Mouse (Mus musculus) layer of hippocampus, adult 2 months (tissue): ENCODE data around the gene Yif1b. TPM values are rescaled to one million over a fixed set of nuclear protein-coding genes. Genes with fewer than 3 reads are reported as not detected.

Experiments
- DNase-seq, 2 experiments: peaks; one replicate each; pipeline ENCODE4 v3.0.0; 2022; ENCODE audit warnings: low spot score in 2 of 2
- H3K27ac ChIP-seq: fragments of 200-600 bp; 2 replicates; pipeline ENCODE4 v1.8.1; 2022
- H3K4me3 ChIP-seq: fragments of 200-600 bp; 2 replicates; pipeline ENCODE4 v1.8.1; 2022; ENCODE audit warnings: mild to moderate bottlenecking
- CTCF ChIP-seq: fragments of 200-600 bp; conservative IDR thresholded peaks from 2 replicates; pipeline ENCODE4 v1.8.1; 2022; ENCODE audit warnings: antibody characterized with exemption, mild to moderate bottlenecking, moderate library complexity
- total RNA-seq, 2 experiments: library from RNA; stranded (reverse); gene quantifications; 2 replicates each; pipeline ENCODE4 v1.2.3; 2021

The Yif1b gene
- total RNA-seq, 2 experiments from 2014 or later = 40.7 to 42.9 TPM

DNA sequence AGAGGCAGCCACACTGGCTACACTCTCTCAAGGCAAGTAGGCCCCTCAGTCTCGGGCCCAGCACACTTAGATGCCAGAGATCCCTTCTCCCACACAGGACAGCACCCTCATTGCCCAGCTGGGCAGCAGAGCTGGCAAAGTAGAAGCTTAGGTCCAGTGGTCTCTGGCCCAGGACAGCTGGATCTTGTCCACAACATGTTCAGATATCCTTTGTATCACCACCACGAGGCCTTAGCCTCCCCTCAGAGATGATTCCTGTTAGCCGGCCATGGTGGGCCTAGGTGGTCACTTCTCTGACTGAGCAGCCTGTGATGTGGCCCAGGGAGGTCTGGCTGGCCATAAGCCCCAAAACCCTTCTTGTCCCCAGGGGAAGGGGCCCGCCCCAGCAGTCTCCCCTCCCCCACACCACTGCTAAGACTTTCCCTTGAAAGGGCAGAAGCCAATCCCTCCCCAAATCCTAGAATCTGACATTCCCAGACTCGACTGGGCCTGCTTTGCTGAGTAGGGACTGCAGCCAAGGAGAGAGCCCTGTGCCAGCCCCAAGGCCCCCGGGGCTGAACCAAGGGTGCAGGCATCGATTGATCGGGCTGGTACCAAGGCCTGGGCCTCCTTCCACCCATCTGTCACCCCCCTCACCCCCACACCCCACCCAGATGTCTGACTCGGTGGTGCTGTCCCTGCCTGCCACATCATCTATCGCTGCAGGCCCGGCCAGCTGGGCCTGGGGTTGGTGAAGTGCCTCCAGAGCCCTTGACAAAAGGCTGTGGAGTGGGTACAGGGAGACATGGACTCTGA lies 52.8 kb downstream of the Yif1b start:
- H3K4me3 ChIP-seq = peak overlapping the region; percentile 30; the same call in 1 of the 2 replicates
- peak in 1 of 2 experiments; percentile 26 for DNase-seq
- no peak for TF ChIP-seq CTCF
- H3K27ac ChIP-seq = peak overlapping the region; percentile 86

- DNase-seq = no peak
- no peak for TF ChIP-seq CTCF
- Histone ChIP-seq H3K4me3 (peak overlapping the region; percentile 30; the same call in 1 of the 2 replicates), H3K27ac (peak overlapping the region; percentile 86)
Observed at GRCm38 (mm10) chr7:29291616-29292457, 53.7 kb downstream of the Yif1b start.

- DNase-seq = no peak
- H3K27ac ChIP-seq = peak overlapping the region; percentile 81
- TF ChIP-seq CTCF = no peak
- peak overlapping the region; percentile 20 for H3K4me3 ChIP-seq
Observed at GRCm38 (mm10) chr7:29292458-29293098, 54.4 kb downstream of the Yif1b start.

GRCm38 (mm10) chr7:29293131-29294065 lies 55.3 kb downstream of the Yif1b start:
- no peak overlapping the region for H3K4me3 ChIP-seq
- peak overlapping the region; percentile 81 for H3K27ac ChIP-seq
- no peak for DNase-seq
- no peak for TF ChIP-seq CTCF

DNA sequence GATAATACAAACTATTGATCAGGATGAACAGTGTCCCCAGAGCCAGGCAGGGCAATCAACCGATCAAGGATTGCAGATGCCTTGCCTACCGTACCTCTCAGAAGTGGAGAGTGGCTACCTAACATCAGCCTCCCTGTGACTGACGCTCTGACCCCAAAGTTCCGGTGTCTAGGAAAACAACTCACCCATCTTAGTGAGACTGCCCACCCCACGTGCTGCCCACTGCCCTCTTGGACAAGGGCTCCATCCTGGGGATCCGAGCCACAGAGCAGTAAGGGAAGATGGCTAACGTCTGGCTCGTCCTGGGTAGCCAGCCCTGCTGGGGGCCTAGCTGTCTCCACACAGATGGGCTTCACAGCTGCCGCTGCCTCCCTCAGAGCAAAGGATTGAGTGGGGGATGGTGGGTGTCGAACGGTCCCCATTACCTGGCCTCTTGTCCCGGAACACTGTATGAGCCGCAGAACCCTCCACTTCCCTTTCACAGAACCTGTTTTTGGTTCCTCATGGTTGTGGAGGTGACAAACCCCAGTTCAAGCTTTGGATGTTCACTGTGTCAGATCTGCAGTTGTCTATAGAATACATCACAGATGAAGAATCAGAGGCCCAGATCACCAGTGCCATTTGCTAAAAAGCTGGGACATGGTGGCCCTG lies 56.1 kb downstream of the Yif1b start:
- TF ChIP-seq CTCF = no peak
- H3K27ac ChIP-seq = peak overlapping the region; percentile 81
- H3K4me3 ChIP-seq = no peak overlapping the region
- no peak for DNase-seq

GRCm38 (mm10) chr7:29295861-29296647 lies 57.9 kb downstream of the Yif1b start:
- no peak overlapping the region for H3K4me3 ChIP-seq
- TF ChIP-seq CTCF = no peak

DNA sequence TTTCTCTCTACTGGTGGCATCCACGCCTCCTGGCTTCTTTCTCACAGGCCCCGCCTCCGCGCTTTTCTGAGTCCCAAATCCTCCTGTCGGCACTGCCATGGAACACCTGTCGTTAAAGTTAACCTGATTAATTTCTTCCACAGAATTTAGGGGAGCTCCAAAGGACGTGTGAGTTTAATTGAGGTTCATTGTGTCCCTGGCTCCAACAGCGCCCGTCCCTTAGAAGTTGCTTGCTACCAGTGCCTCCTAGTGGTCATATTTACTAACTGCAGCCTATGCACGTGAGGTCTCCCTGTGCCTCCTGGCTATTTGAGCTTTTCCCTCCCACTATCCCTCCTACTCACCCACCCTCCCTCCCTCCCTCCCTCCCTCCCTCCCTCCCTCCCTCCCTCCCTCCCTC lies 58.9 kb downstream of the Yif1b start:
- DNase-seq = peak in 1 of 2 experiments; percentile 72
- peak; percentile 80 for TF ChIP-seq CTCF
- Histone ChIP-seq H3K4me3 (no peak overlapping the region), H3K27ac (no peak overlapping the region)

More at GRCm38 (mm10) chr7:29295861-29296647, 57.9 kb downstream of the Yif1b start:
- no peak overlapping the region for H3K27ac ChIP-seq
- no peak for DNase-seq

Other genes starting within 250 kb of the Yif1b start
- gene Ryr1, start 113.2 kb upstream of the Yif1b start, total RNA-seq = 10 to 100 TPM; 19.6 to 23.3 TPM
- gene Rasgrp4, start 103.5 kb upstream of the Yif1b start, total RNA-seq = under 1 TPM; 0.91 to 0.97 TPM
- gene Fam98c, start 82.1 kb upstream of the Yif1b start, total RNA-seq = 10 to 100 TPM; 28.1 to 29.3 TPM
- under 1 TPM; 0.88 to 0.95 TPM for gene Ggn, start 68.1 kb upstream of the Yif1b start, total RNA-seq
- gene Spred3, start 67.9 kb upstream of the Yif1b start, total RNA-seq = 10 to 100 TPM; 46.9 to 48.1 TPM
- gene Psmd8, start 57.6 kb upstream of the Yif1b start, total RNA-seq = 100 to 1,000 TPM; 131 to 133 TPM
- 1 to 10 TPM; 1.2 to 2.4 TPM for gene Catsperg1, start 24.3 kb upstream of the Yif1b start, total RNA-seq
- gene Kcnk6, start 5.8 kb upstream of the Yif1b start, total RNA-seq = 1 to 10 TPM; 2.2 to 2.4 TPM
- under 1 TPM in 1 of 2 experiments, not detected in 1; 0.36 TPM for gene 2200002D01Rik, start 10.1 kb downstream of the Yif1b start, total RNA-seq
- gene Spint2, start 43.6 kb downstream of the Yif1b start, total RNA-seq = 10 to 100 TPM; 18.3 to 21.7 TPM
- 10 to 100 TPM; 20.8 to 21.6 TPM for gene Ppp1r14a, start 51.0 kb downstream of the Yif1b start, total RNA-seq
- gene Dpf1, start 65.6 kb downstream of the Yif1b start, total RNA-seq = 100 to 1,000 TPM; 106 to 113 TPM